Mouse (Mus musculus): ENCODE measurements around the gene Smoc1. TPM values are rescaled to one million over a fixed set of nuclear protein-coding genes. Genes with fewer than 3 reads are reported as not detected.

The Smoc1 gene
- 9.8 and 10.0 TPM in 2 replicates for polyA plus RNA-seq (2012; rRNA removed)

GRCm38 (mm10) chr12:81026277-81026994 lies at the start of gene Smoc1:
Smoc1 (plus strand) TSS chr12:81026808.
- H3K36me3 ChIP-seq (ENCODE audit: control insufficient read depth, insufficient read depth, low read length) = no peaks in the 10 kb centered on the region
- H3K4me1 ChIP-seq (ENCODE audit: control insufficient read depth, insufficient read depth, low read length) = peaks cover 17% of the 10 kb centered on the region
- H3K4me3 ChIP-seq (ENCODE audit: control insufficient read depth, low read depth, low read length) = peak within 1 kb of the TSS; percentile 74
- no peak for TF ChIP-seq CTCF (IDR thresholded peaks at IDR 0.05; ENCODE audit: control insufficient read depth, insufficient read depth, insufficient replicate concordance, low read depth, low read length)
- peak; percentile 33; the same call in 1 of the 2 replicates for TF ChIP-seq POLR2A (IDR thresholded peaks at IDR 0.05; ENCODE audit: control insufficient read depth, low read depth, low read length)
- H3K27me3 ChIP-seq (ENCODE audit: control insufficient read depth, insufficient read depth, low read length) = no peaks in the 10 kb centered on the region
- H3K27ac ChIP-seq (ENCODE audit: control insufficient read depth, insufficient read depth, low read depth, low read length) = peak within 1 kb of the TSS; percentile 23; the same call in 1 of the 2 replicates

GRCm38 (mm10) chr12:80982326-80982725 lies 44.3 kb upstream of the Smoc1 start:
- peak; percentile 91; the same call in 1 of the 2 replicates for TF ChIP-seq CTCF (IDR thresholded peaks at IDR 0.05; ENCODE audit: control insufficient read depth, insufficient read depth, insufficient replicate concordance, low read depth, low read length)
- no peak for TF ChIP-seq POLR2A (IDR thresholded peaks at IDR 0.05; ENCODE audit: control insufficient read depth, low read depth, low read length)
- Histone ChIP-seq H3K27me3 (ENCODE audit: control insufficient read depth, insufficient read depth, low read length) (no peaks in the 10 kb centered on the region), H3K27ac (ENCODE audit: control insufficient read depth, insufficient read depth, low read depth, low read length) (no peak overlapping the region), H3K36me3 (ENCODE audit: control insufficient read depth, insufficient read depth, low read length) (no peaks in the 10 kb centered on the region), H3K4me3 (ENCODE audit: control insufficient read depth, low read depth, low read length) (no peak overlapping the region), H3K4me1 (ENCODE audit: control insufficient read depth, insufficient read depth, low read length) (no peaks in the 10 kb centered on the region)

- no peak for TF ChIP-seq POLR2A (IDR thresholded peaks at IDR 0.05; ENCODE audit: control insufficient read depth, low read depth, low read length)
- TF ChIP-seq CTCF (IDR thresholded peaks at IDR 0.05; ENCODE audit: control insufficient read depth, insufficient read depth, insufficient replicate concordance, low read depth, low read length) = no peak
- H3K4me3 ChIP-seq (ENCODE audit: control insufficient read depth, low read depth, low read length) = no peak overlapping the region
- H3K27me3 ChIP-seq (ENCODE audit: control insufficient read depth, insufficient read depth, low read length) = no peaks in the 10 kb centered on the region
- H3K36me3 ChIP-seq (ENCODE audit: control insufficient read depth, insufficient read depth, low read length) = no peaks in the 10 kb centered on the region
- H3K27ac ChIP-seq (ENCODE audit: control insufficient read depth, insufficient read depth, low read depth, low read length) = no peak overlapping the region
- no peaks in the 10 kb centered on the region for H3K4me1 ChIP-seq (ENCODE audit: control insufficient read depth, insufficient read depth, low read length)
Observed at GRCm38 (mm10) chr12:80983695-80984094, 42.9 kb upstream of the Smoc1 start.

- peaks cover 8% of the 10 kb centered on the region for H3K4me1 ChIP-seq (ENCODE audit: control insufficient read depth, insufficient read depth, low read length)
- no peaks in the 10 kb centered on the region for H3K27me3 ChIP-seq (ENCODE audit: control insufficient read depth, insufficient read depth, low read length)
- no peaks in the 10 kb centered on the region for H3K36me3 ChIP-seq (ENCODE audit: control insufficient read depth, insufficient read depth, low read length)
- H3K4me3 ChIP-seq (ENCODE audit: control insufficient read depth, low read depth, low read length) = no peak overlapping the region
- TF ChIP-seq POLR2A (IDR thresholded peaks at IDR 0.05; ENCODE audit: control insufficient read depth, low read depth, low read length) (no peak), CTCF (IDR thresholded peaks at IDR 0.05; ENCODE audit: control insufficient read depth, insufficient read depth, insufficient replicate concordance, low read depth, low read length) (no peak)
- no peak overlapping the region for H3K27ac ChIP-seq (ENCODE audit: control insufficient read depth, insufficient read depth, low read depth, low read length)
Observed at GRCm38 (mm10) chr12:80986628-80987027, 40.0 kb upstream of the Smoc1 start.

- no peak for TF ChIP-seq CTCF (IDR thresholded peaks at IDR 0.05; ENCODE audit: control insufficient read depth, insufficient read depth, insufficient replicate concordance, low read depth, low read length)
- TF ChIP-seq POLR2A (IDR thresholded peaks at IDR 0.05; ENCODE audit: control insufficient read depth, low read depth, low read length) = no peak
- Histone ChIP-seq H3K27ac (ENCODE audit: control insufficient read depth, insufficient read depth, low read depth, low read length) (no peak overlapping the region), H3K27me3 (ENCODE audit: control insufficient read depth, insufficient read depth, low read length) (no peaks in the 10 kb centered on the region), H3K4me1 (ENCODE audit: control insufficient read depth, insufficient read depth, low read length) (peaks cover 13% of the 10 kb centered on the region), H3K4me3 (ENCODE audit: control insufficient read depth, low read depth, low read length) (no peak overlapping the region), H3K36me3 (ENCODE audit: control insufficient read depth, insufficient read depth, low read length) (no peaks in the 10 kb centered on the region)
Observed at GRCm38 (mm10) chr12:80988286-80988685, 38.3 kb upstream of the Smoc1 start.

- no peak overlapping the region for H3K27ac ChIP-seq (ENCODE audit: control insufficient read depth, insufficient read depth, low read depth, low read length)
- H3K36me3 ChIP-seq (ENCODE audit: control insufficient read depth, insufficient read depth, low read length) = no peaks in the 10 kb centered on the region
- no peak overlapping the region for H3K4me3 ChIP-seq (ENCODE audit: control insufficient read depth, low read depth, low read length)
- peaks cover 13% of the 10 kb centered on the region for H3K4me1 ChIP-seq (ENCODE audit: control insufficient read depth, insufficient read depth, low read length)
- TF ChIP-seq CTCF (IDR thresholded peaks at IDR 0.05; ENCODE audit: control insufficient read depth, insufficient read depth, insufficient replicate concordance, low read depth, low read length) (no peak), POLR2A (IDR thresholded peaks at IDR 0.05; ENCODE audit: control insufficient read depth, low read depth, low read length) (no peak)
- H3K27me3 ChIP-seq (ENCODE audit: control insufficient read depth, insufficient read depth, low read length) = no peaks in the 10 kb centered on the region
Observed at GRCm38 (mm10) chr12:80990901-80991445, 35.6 kb upstream of the Smoc1 start.

GRCm38 (mm10) chr12:80991806-80992205 lies 34.8 kb upstream of the Smoc1 start:
- TF ChIP-seq POLR2A (IDR thresholded peaks at IDR 0.05; ENCODE audit: control insufficient read depth, low read depth, low read length) (no peak), CTCF (IDR thresholded peaks at IDR 0.05; ENCODE audit: control insufficient read depth, insufficient read depth, insufficient replicate concordance, low read depth, low read length) (no peak)
- Histone ChIP-seq H3K27me3 (ENCODE audit: control insufficient read depth, insufficient read depth, low read length) (no peaks in the 10 kb centered on the region), H3K4me3 (ENCODE audit: control insufficient read depth, low read depth, low read length) (no peak overlapping the region; the same call in 1 of the 2 replicates), H3K36me3 (ENCODE audit: control insufficient read depth, insufficient read depth, low read length) (no peaks in the 10 kb centered on the region), H3K27ac (ENCODE audit: control insufficient read depth, insufficient read depth, low read depth, low read length) (no peak overlapping the region), H3K4me1 (ENCODE audit: control insufficient read depth, insufficient read depth, low read length) (peaks cover 13% of the 10 kb centered on the region)

All from testis, adult 2 months (tissue).